Mouse (Mus musculus) Patski (cell line): Measurements from ENCODE around the gene Stac3. TPM values are rescaled to one million over a fixed set of nuclear protein-coding genes. Genes with fewer than 3 reads are reported as not detected.
A peak's percentile ranks its signal among the peaks of the same experiment; 100 is the strongest.

Experiments used
- ATAC-seq: fragments of 100-300 bp; one replicate; pipeline ENCODE4 v1.8.0; 2021
- CTCF ChIA-PET: fragments of 350-600 bp; sonication (Branson Sonifier 250); formaldehyde crosslinking; loops from one replicate; lab custom pipeline; 2022; ENCODE audit warnings: inconsistent platforms; lab: Charles Lee
- POLR2A ChIA-PET: fragments of 350-600 bp; sonication (Branson Sonifier 250); formaldehyde crosslinking; loops from one replicate; lab custom pipeline; 2022; ENCODE audit warnings: antibody characterized with exemption, inconsistent platforms; lab: Charles Lee
- DNase-seq: peaks from one replicate; pipeline ENCODE4 v3.0.0-alpha.2; 2011; ENCODE audit warnings: low read depth, low spot score
- H3K27me3 ChIP-seq: fragments of 371-371 bp; one replicate; pipeline ENCODE4 v1.5.1; 2021
- CTCF ChIP-seq: fragments of 100-300 bp; IDR thresholded peaks from one replicate; pipeline ENCODE4 v1.5.1; 2021
- in situ Hi-C: fragments of 300-500 bp; cut with MboI; formaldehyde crosslinking; loops from 3 replicates; pipeline ENCODE4 v1.11.1; 2018; ENCODE audit warnings: low pct_unique_long_range_greater_than_20kb, mixed read lengths
- polyA plus RNA-seq: library from polyadenylated mRNA; unstranded; gene quantifications from one replicate; pipeline ENCODE4 v1.2.3, GENCODE M21; 2021

Gene Stac3
- polyA plus RNA-seq, 1 experiment from 2014 or later: 0.80 TPM

DNA sequence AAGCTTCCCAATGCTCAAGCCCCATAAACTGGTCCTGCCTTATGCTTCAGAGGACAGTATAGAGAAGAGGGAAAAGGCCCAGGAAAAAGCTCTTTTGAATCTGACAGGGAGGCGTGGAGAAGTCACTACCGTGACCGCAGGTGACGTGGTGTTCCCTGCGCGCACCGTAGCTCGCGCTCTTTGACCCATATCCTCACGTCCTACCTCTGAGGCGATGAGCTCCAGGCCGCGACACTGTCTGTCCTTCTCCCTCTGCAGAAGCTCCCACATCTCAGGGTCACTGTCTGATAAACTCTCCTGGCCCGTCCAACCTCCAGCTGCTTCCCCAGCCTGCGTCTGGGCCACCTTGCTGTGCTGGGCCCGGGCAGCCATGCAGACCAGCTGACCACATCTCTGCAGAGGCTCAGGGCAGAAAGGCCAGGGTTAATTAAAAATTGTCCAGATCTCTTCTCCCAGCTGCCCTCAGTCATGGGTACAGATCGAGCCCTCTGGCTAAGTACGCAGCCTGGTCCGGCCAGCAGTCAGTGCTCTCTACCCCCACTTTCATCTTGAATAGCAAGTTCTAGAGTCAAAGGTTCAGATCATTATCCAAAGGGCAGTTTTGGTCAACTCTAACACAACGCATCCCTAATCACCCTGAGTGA, 19.4 kb downstream of the Stac3 start:
- ChIA-PET CTCF (interaction anchor here (1.3 to 5.7 kb wide), 3 partner anchors 8 to 40 kb away, joined by 3 to 37 read pairs (median 35); no protein-coding TSS in a partner anchor), POLR2A (interaction anchor here (0.5 to 2.8 kb wide), 3 partner anchors 8 to 404 kb away, joined by 4 to 10 read pairs (median 5); no protein-coding TSS in a partner anchor)
- no peak for DNase-seq
- no peak for ATAC-seq
- H3K27me3 ChIP-seq: no peaks in the 10 kb centered on the region
- TF ChIP-seq CTCF: no peak
- in situ Hi-C loops: no loop called here

DNA sequence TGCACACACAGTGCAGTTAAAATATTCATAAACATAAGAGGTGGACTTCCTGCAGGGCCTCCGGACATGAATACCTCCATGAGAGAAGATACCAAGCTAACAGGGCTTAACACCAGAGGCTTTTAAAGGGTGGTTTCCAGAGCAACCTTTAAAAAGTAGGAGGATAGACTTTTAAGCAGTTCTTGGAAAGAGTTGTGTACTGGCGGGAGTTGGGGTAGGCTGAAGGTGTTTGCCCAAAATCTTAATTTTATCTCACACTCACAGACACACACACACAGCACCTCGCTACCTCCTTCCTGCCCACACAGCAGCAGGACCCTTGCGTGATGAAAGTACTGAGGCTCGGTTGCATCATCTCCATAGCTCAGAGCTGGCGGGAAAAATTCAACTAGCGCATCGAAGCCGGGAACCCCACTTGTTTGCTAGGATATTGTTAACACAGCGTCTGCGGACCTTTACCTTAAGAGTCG, 20.2 kb downstream of the Stac3 start:
- POLR2A ChIA-PET: interaction anchor here (2.8 kb wide), 1 partner anchor 9 kb away, joined by 10 read pairs; no protein-coding TSS in a partner anchor
- in situ Hi-C loops: no loop called here
- CTCF ChIA-PET: interaction anchor here (1.3 to 5.7 kb wide), 4 partner anchors 9 to 40 kb away, joined by 3 to 37 read pairs (median 21); no protein-coding TSS in a partner anchor
- ATAC-seq (no peak), DNase-seq (no peak)
- no peak for TF ChIP-seq CTCF
- H3K27me3 ChIP-seq: no peaks in the 10 kb centered on the region

DNA sequence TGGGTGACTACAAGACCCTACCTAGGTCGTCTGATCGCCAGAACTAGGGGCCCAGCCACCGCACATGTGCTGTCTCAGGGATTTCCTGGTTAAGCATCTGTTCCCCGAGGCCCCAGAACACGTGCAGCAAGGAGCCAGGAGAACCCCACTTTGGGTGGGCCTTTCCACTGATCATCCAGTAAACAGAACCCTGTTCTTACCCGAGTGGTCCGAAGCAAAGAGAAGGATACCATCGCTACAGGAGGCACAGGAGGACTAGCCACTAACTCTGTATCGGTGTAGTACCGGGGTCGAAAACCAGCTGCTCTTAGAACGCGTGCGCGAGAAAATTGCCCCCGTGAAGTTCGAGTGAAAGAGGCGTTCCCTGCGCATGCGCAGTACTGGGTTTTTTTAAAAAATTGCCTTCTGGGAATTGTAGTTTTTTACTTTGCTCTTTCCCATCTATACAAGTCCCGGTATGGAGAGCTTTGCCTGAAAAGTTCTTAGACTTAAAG, 20.6 kb downstream of the Stac3 start, which contains the start of gene Shmt2:
Gene Shmt2, minus strand, starts transcription at position 357 of the 494 bp plus-strand sequence.
- POLR2A ChIA-PET: interaction anchor here (2.8 kb wide), 1 partner anchor 9 kb away, joined by 10 read pairs; no protein-coding TSS in a partner anchor
- no peak for TF ChIP-seq CTCF
- in situ Hi-C loops: no loop called here
- CTCF ChIA-PET: interaction anchor here (1.1 to 5.7 kb wide), 5 partner anchors 9 to 43 kb away, joined by 3 to 37 read pairs (median 7); no protein-coding TSS in a partner anchor
- H3K27me3 ChIP-seq: no peaks in the 10 kb centered on the region
- ATAC-seq (peak; percentile 32), DNase-seq (peak; percentile 73)

GRCm38 (mm10) chr10:127524646-127525255, 23.3 kb downstream of the Stac3 start:
- ATAC-seq: no peak
- CTCF ChIA-PET: interaction anchor here (5.7 kb wide), 1 partner anchor 12 kb away, joined by 37 read pairs; no protein-coding TSS in a partner anchor
- H3K27me3 ChIP-seq: no peaks in the 10 kb centered on the region
- in situ Hi-C loops: no loop called here
- no peak for TF ChIP-seq CTCF
- POLR2A ChIA-PET: no interaction called here
- no peak for DNase-seq

DNA sequence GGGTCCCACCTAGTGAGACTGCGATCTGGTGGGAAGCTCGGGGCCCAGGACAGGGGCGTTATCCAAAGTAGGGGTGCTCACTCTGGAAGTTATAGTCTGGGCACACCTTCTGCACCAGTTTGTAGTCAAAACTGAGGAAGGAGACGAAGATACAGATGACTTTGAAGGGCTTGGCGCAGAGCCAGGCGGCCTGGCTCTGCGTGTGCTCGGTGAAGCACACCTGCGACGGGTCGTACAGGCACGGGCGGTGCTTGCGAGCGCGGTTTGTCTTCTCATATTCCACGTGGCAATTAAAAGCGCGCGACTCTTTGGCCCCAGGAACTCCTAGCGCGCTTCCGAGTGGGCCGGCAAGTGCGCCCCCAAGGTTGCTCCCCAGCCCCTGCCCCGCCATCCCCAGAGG, 24.6 kb downstream of the Stac3 start:
- ATAC-seq (no peak), DNase-seq (no peak)
- ChIA-PET POLR2A (no interaction called here), CTCF (interaction anchor here (1.5 kb wide), 2 partner anchors 11 to 13 kb away, joined by 5 to 9 read pairs; no protein-coding TSS in a partner anchor)
- peaks cover 3% of the 10 kb centered on the region for H3K27me3 ChIP-seq
- in situ Hi-C loops: no loop called here
- TF ChIP-seq CTCF: no peak

- in situ Hi-C loops: no loop called here
- ChIA-PET CTCF (interaction anchor here (1.5 kb wide), 2 partner anchors 10 to 14 kb away, joined by 5 to 9 read pairs; no protein-coding TSS in a partner anchor), POLR2A (no interaction called here)
- TF ChIP-seq CTCF: no peak
- peaks cover 3% of the 10 kb centered on the region for H3K27me3 ChIP-seq
- DNase-seq: no peak
- ATAC-seq: no peak
Observed at GRCm38 (mm10) chr10:127526681-127527080, 25.2 kb downstream of the Stac3 start.

DNA sequence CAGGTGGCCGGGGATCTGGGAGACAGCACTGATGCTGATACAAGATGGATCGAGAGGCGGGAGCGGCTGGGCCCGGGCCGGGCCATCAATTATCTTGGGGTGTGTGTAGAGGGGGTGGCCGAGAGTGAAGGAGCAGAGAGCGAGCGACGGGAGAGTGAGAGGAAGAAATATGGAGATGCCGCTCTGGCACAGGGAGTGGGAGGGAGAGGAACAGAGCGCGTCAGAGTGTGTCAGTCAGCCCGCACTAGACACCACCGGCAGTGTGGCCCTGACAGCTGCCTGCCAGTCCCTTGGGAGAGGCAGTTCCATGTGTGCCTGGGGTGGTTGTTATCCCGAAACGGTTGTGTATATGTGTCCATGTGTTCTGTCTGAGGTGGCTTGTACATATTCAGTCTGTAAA, 26.0 kb downstream of the Stac3 start:
- ATAC-seq (no peak), DNase-seq (no peak)
- in situ Hi-C loops: no loop called here
- ChIA-PET CTCF (interaction anchor here (1.5 kb wide), 2 partner anchors 9 to 15 kb away, joined by 5 to 9 read pairs; no protein-coding TSS in a partner anchor), POLR2A (interaction anchor here (0.5 kb wide), 1 partner anchor 15 kb away, joined by 3 read pairs; no protein-coding TSS in a partner anchor)
- TF ChIP-seq CTCF: no peak
- H3K27me3 ChIP-seq: peaks cover 3% of the 10 kb centered on the region

DNA sequence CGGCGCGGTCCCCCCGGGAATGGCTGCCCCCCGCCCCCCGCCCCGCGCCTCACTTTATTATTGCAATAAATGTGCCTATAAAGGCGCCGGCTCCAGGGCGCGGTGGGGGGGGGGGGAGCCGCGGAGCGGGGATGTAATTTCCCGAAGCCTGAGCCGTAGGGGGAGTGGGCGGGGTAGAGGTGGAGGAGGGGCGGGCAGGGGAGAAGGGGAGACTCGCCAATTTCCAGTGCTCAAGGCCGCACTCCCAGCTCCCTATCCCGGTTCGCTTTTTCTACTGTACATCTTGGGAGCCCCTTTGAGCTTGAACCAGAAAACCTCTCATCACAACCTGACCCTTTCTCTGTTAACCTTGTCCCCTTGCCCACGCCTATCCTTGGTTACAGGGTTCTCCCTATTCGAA, 29.5 kb downstream of the Stac3 start:
- ATAC-seq (no peak), DNase-seq (no peak)
- in situ Hi-C loops: no loop called here
- POLR2A ChIA-PET: interaction anchor here (0.6 to 0.8 kb wide), 2 partner anchors 14 to 198 kb away, joined by 3 to 5 read pairs; no protein-coding TSS in a partner anchor
- no peak for TF ChIP-seq CTCF
- peaks cover 4% of the 10 kb centered on the region for H3K27me3 ChIP-seq
- CTCF ChIA-PET: interaction anchor here (1.0 to 2.4 kb wide), 3 partner anchors 8 to 18 kb away, joined by 3 to 14 read pairs (median 7); partner anchors contain the start of gene Shmt2

GRCm38 (mm10) chr10:127531548-127531947, 30.1 kb downstream of the Stac3 start:
- ChIA-PET POLR2A (interaction anchor here (0.6 to 1.0 kb wide), 3 partner anchors 15 to 198 kb away, joined by 3 to 5 read pairs (median 4); no protein-coding TSS in a partner anchor), CTCF (interaction anchor here (1.0 to 2.4 kb wide), 4 partner anchors 9 to 19 kb away, joined by 3 to 14 read pairs (median 6); partner anchors contain the start of gene Shmt2)
- no peak for TF ChIP-seq CTCF
- no peak for DNase-seq
- H3K27me3 ChIP-seq: peaks cover 6% of the 10 kb centered on the region
- no peak for ATAC-seq
- in situ Hi-C loops: no loop called here
